Mouse (Mus musculus) kidney, postnatal 0 days (tissue): ENCODE data around the gene Cdc34b. TPM values are rescaled to one million over a fixed set of nuclear protein-coding genes. Genes with fewer than 3 reads are reported as not detected.
"Not testable (repeated sequence)": the region's sequence is repeated elsewhere in the genome, so short reads cannot be mapped to it uniquely, and the experiment has no call there.

Experiments
- ATAC-seq: fragments of 200-750 bp; cut with Nextera tagmentation; replicated peaks from 2 replicates; pipeline ENCODE4 v1.8.0; 2017; ENCODE audit warnings: low read depth, moderate number of reproducible peaks, moderate TSS enrichment, moderate library complexity; ENCODE audit not compliant: low FRiP score
- DNase-seq: peaks from one replicate; pipeline ENCODE4 v3.0.0-alpha.2; 2016; ENCODE audit warnings: low spot score
- H3K27ac ChIP-seq: fragments of 300-500 bp; sonication (generic); 2 replicates; pipeline ENCODE4 v1.5.1; 2014; ENCODE audit warnings: mild to moderate bottlenecking
- H3K27me3 ChIP-seq: fragments of 300-500 bp; sonication (generic); 2 replicates; pipeline ENCODE4 v1.6.1; 2014; ENCODE audit warnings: low read length, mixed read lengths; ENCODE audit not compliant: insufficient read depth
- H3K36me3 ChIP-seq: fragments of 300-500 bp; sonication (generic); 2 replicates; pipeline ENCODE4 v1.6.1; 2014; ENCODE audit warnings: low read length, mixed read lengths; ENCODE audit not compliant: insufficient read depth
- H3K4me1 ChIP-seq: fragments of 300-500 bp; sonication (generic); replicated peaks from 2 replicates; pipeline ENCODE4 v1.6.1; 2014; ENCODE audit warnings: antibody characterized with exemption, low read length, mixed read lengths; ENCODE audit not compliant: insufficient read depth
- H3K4me2 ChIP-seq: fragments of 300-500 bp; sonication (generic); 2 replicates; pipeline ENCODE4 v1.6.1; 2014; ENCODE audit warnings: mild to moderate bottlenecking, low read length, moderate library complexity, mixed read lengths
- H3K4me3 ChIP-seq: fragments of 300-500 bp; sonication (generic); replicated peaks from 2 replicates; pipeline ENCODE4 v1.5.1; 2014; ENCODE audit warnings: low read depth, low read length
- H3K9ac ChIP-seq: fragments of 300-500 bp; sonication (generic); 2 replicates; pipeline ENCODE4 v1.6.1; 2014; ENCODE audit warnings: low read depth, low read length
- H3K9me3 ChIP-seq: fragments of 300-500 bp; sonication (generic); replicated peaks from 2 replicates; pipeline ENCODE4 v1.6.1; 2016; ENCODE audit warnings: low read length, inconsistent platforms, mixed read lengths
- CTCF ChIP-seq: IDR thresholded peaks from 2 replicates; pipeline ENCODE4 v1.5.1; 2016; ENCODE audit warnings: antibody characterized with exemption, low read depth, mild to moderate bottlenecking, moderate library complexity
- WGBS: fragments of 180-500 bp; shearing (Covaris S2); extraction: QIAGEN DNeasy Blood & Tissue Kit; methylation state at CpG from one replicate; pipeline ENCODE4 v1.1.7; 2014; 5-methylcytosine and 5-hydroxymethylcytosine counted together
- polyA plus RNA-seq: library from polyadenylated mRNA; unstranded; fragments of >200 nt; fragmentation: Nextera tagmentation; extraction: Ambion mirVana; gene quantifications from 2 replicates; pipeline ENCODE4 v1.2.1, GENCODE M21; 2015

The Cdc34b gene
- 0.26 and 0.28 TPM in 2 replicates for polyA plus RNA-seq

GRCm38 (mm10) chr11:94741732-94742272 is at the start of gene Cdc34b:
Gene Cdc34b, plus strand, starts transcription at chr11:94741782.
- H3K27me3 ChIP-seq: no peaks in the 10 kb centered on the region
- WGBS: 82% methylated on average over 29 of the region's 29 CpGs
- no peak for TF ChIP-seq CTCF

GRCm38 (mm10) chr11:94692502-94692901 is 49.1 kb upstream of the Cdc34b start:
- not testable (repeated sequence) for H3K4me3 ChIP-seq, H3K36me3 ChIP-seq, DNase-seq, H3K27ac ChIP-seq, H3K4me2 ChIP-seq, H3K9me3 ChIP-seq, H3K27me3 ChIP-seq, ATAC-seq, H3K4me1 ChIP-seq, H3K9ac ChIP-seq

More at GRCm38 (mm10) chr11:94741732-94742272, at the start of gene Cdc34b:
- Histone ChIP-seq H3K9me3 (no peaks in the 10 kb centered on the region), H3K27ac (no peak within 1 kb of the TSS), H3K4me1 (no peaks in the 10 kb centered on the region), H3K4me3 (no peak within 1 kb of the TSS), H3K4me2 (no peak within 1 kb of the TSS), H3K9ac (no peak within 1 kb of the TSS), H3K36me3 (no peaks in the 10 kb centered on the region)
- DNase-seq (no peak), ATAC-seq (no peak)

GRCm38 (mm10) chr11:94695508-94695907 is 46.1 kb upstream of the Cdc34b start:
- Histone ChIP-seq H3K9ac (no peak overlapping the region), H3K4me2 (no peak overlapping the region), H3K4me1 (no peaks in the 10 kb centered on the region), H3K27ac (0 out of 2 replicates have a peak overlapping the region, but pooled peaks have one; percentile 0), H3K4me3 (no peak overlapping the region), H3K9me3 (no peaks in the 10 kb centered on the region), H3K27me3 (no peaks in the 10 kb centered on the region), H3K36me3 (no peaks in the 10 kb centered on the region)
- no peak for TF ChIP-seq CTCF
- WGBS: 49% methylated on average over 6 of the region's 6 CpGs
- ATAC-seq (no peak), DNase-seq (no peak)

- Histone ChIP-seq H3K9ac (no peak overlapping the region), H3K36me3 (no peaks in the 10 kb centered on the region), H3K4me3 (no peak overlapping the region), H3K4me1 (0 out of 2 replicates have a peak, but pooled peaks cover 7% of the 10 kb centered on the region), H3K27me3 (no peaks in the 10 kb centered on the region), H3K27ac (no peak overlapping the region), H3K4me2 (no peak overlapping the region), H3K9me3 (no peaks in the 10 kb centered on the region)
- TF ChIP-seq CTCF: peak; percentile 31; the same call in 1 of the 2 replicates
- ATAC-seq (no peak), DNase-seq (no peak)
- WGBS: 97% methylated on average over 2 of the region's 2 CpGs
Measured at GRCm38 (mm10) chr11:94697140-94697539, 44.4 kb upstream of the Cdc34b start.

- Histone ChIP-seq H3K4me2 (no peak overlapping the region), H3K27me3 (no peaks in the 10 kb centered on the region), H3K9ac (no peak overlapping the region), H3K4me3 (no peak overlapping the region), H3K4me1 (0 out of 2 replicates have a peak, but pooled peaks cover 8% of the 10 kb centered on the region), H3K36me3 (no peaks in the 10 kb centered on the region), H3K9me3 (no peaks in the 10 kb centered on the region), H3K27ac (no peak overlapping the region)
- TF ChIP-seq CTCF: no peak
- WGBS: 35% methylated on average over 13 of the region's 13 CpGs
- ATAC-seq (no peak), DNase-seq (no peak)
Measured at GRCm38 (mm10) chr11:94697703-94698464, 43.7 kb upstream of the Cdc34b start.

GRCm38 (mm10) chr11:94699399-94699798 is 42.2 kb upstream of the Cdc34b start:
- no peak overlapping the region for H3K4me3 ChIP-seq
- H3K9ac ChIP-seq: no peak overlapping the region
- H3K4me1 ChIP-seq: 0 out of 2 replicates have a peak, but pooled peaks cover 13% of the 10 kb centered on the region
- H3K9me3 ChIP-seq: no peaks in the 10 kb centered on the region
- H3K4me2 ChIP-seq: no peak overlapping the region
- H3K27ac ChIP-seq: no peak overlapping the region
- DNase-seq (no peak), ATAC-seq (no peak)
- no peaks in the 10 kb centered on the region for H3K27me3 ChIP-seq
- H3K36me3 ChIP-seq: no peaks in the 10 kb centered on the region
- WGBS: 100% methylated on average over 3 of the region's 3 CpGs
- TF ChIP-seq CTCF: no peak
